Mouse (Mus musculus) megakaryocyte, embryonic 14.5 days (primary cell): Measurements from ENCODE around the gene Usp39.

Experiments used
- FLI1 ChIP-seq: IDR thresholded peaks from 2 replicates; pipeline ENCODE4 v1.6.1; 2012; ENCODE audit warnings: low read length, inconsistent platforms, mixed read lengths
- GATA1 ChIP-seq: IDR thresholded peaks from 3 replicates; pipeline ENCODE4 v1.6.1; 2012; ENCODE audit warnings: mixed read lengths, low read length, inconsistent platforms, borderline replicate concordance

- TF ChIP-seq GATA1 (no peak), FLI1 (no peak)
Measured at GRCm38 (mm10) chr6:72315384-72315783, 29.6 kb downstream of the Usp39 start.
